Mouse (Mus musculus): Measurements from ENCODE around the gene Trpm5. TPM values are rescaled to one million over a fixed set of nuclear protein-coding genes. Genes with fewer than 3 reads are reported as not detected.

The Trpm5 gene
- polyA plus RNA-seq, 1 experiment from 2014 or later: 14.1 TPM

GRCm38 (mm10) chr7:143109696-143110095 lies 15.3 kb upstream of the Trpm5 start:
- no peak for ATAC-seq (replicated peaks; ENCODE audit: low FRiP score, low TSS enrichment, low read depth)
- Histone ChIP-seq H3K27ac (ENCODE audit: low read depth) (no peak overlapping the region), H3K4me2 (ENCODE audit: low read length) (no peak overlapping the region)

GRCm38 (mm10) chr7:143108996-143109660 lies 14.7 kb upstream of the Trpm5 start:
- H3K27me3 ChIP-seq (replicated peaks; ENCODE audit: control insufficient read depth, insufficient read depth, low read length): peaks cover 43% of the 10 kb centered on the region
- no peak overlapping the region for H3K9ac ChIP-seq (ENCODE audit: low read length)
- H3K4me3 ChIP-seq (ENCODE audit: low read depth, low read length): no peak overlapping the region
- H3K27ac ChIP-seq (ENCODE audit: low read depth): no peak overlapping the region
- 16% methylated on average over 3 of the region's 3 CpGs for WGBS
- no peak for DNase-seq (ENCODE audit: low spot score)
- no peaks in the 10 kb centered on the region for H3K36me3 ChIP-seq (ENCODE audit: control insufficient read depth, insufficient read depth, low read length)
- H3K4me1 ChIP-seq (replicated peaks; ENCODE audit: control insufficient read depth, insufficient read depth, low read length): 0 out of 2 replicates have a peak, but pooled peaks cover 4% of the 10 kb centered on the region
- no peak overlapping the region for H3K4me2 ChIP-seq (ENCODE audit: low read length)
- ATAC-seq (replicated peaks; ENCODE audit: low FRiP score, low TSS enrichment, low read depth): no peak
- H3K9me3 ChIP-seq (ENCODE audit: control insufficient read depth, low read length): 0 out of 2 replicates have a peak, but pooled peaks cover under 1% of the 10 kb centered on the region

More at GRCm38 (mm10) chr7:143109696-143110095, 15.3 kb upstream of the Trpm5 start:
- H3K9ac ChIP-seq (ENCODE audit: low read length): no peak overlapping the region
- H3K4me1 ChIP-seq (replicated peaks; ENCODE audit: control insufficient read depth, insufficient read depth, low read length): 0 out of 2 replicates have a peak, but pooled peaks cover 4% of the 10 kb centered on the region
- DNase-seq (ENCODE audit: low spot score): no peak
- WGBS: 67% methylated on average over 3 of the region's 3 CpGs
- H3K4me3 ChIP-seq (ENCODE audit: low read depth, low read length): no peak overlapping the region
- H3K9me3 ChIP-seq (ENCODE audit: control insufficient read depth, low read length): 0 out of 2 replicates have a peak, but pooled peaks cover 3% of the 10 kb centered on the region
- no peaks in the 10 kb centered on the region for H3K36me3 ChIP-seq (ENCODE audit: control insufficient read depth, insufficient read depth, low read length)
- H3K27me3 ChIP-seq (replicated peaks; ENCODE audit: control insufficient read depth, insufficient read depth, low read length): peaks cover 43% of the 10 kb centered on the region

- Histone ChIP-seq H3K4me3 (ENCODE audit: low read depth, low read length) (no peak overlapping the region), H3K9ac (ENCODE audit: low read length) (no peak overlapping the region), H3K36me3 (ENCODE audit: control insufficient read depth, insufficient read depth, low read length) (no peaks in the 10 kb centered on the region), H3K4me1 (replicated peaks; ENCODE audit: control insufficient read depth, insufficient read depth, low read length) (0 out of 2 replicates have a peak, but pooled peaks cover 4% of the 10 kb centered on the region), H3K27ac (ENCODE audit: low read depth) (no peak overlapping the region), H3K27me3 (replicated peaks; ENCODE audit: control insufficient read depth, insufficient read depth, low read length) (peaks cover 43% of the 10 kb centered on the region), H3K4me2 (ENCODE audit: low read length) (no peak overlapping the region), H3K9me3 (ENCODE audit: control insufficient read depth, low read length) (no peaks in the 10 kb centered on the region)
- WGBS: 43% methylated on average over 5 of the region's 5 CpGs
- ATAC-seq (replicated peaks; ENCODE audit: low FRiP score, low TSS enrichment, low read depth) (no peak), DNase-seq (ENCODE audit: low spot score) (no peak)
Measured at GRCm38 (mm10) chr7:143108200-143108599, 13.8 kb upstream of the Trpm5 start.

- DNase-seq (ENCODE audit: low spot score): peak; percentile 81
- no peaks in the 10 kb centered on the region for H3K36me3 ChIP-seq (ENCODE audit: control insufficient read depth, insufficient read depth, low read length)
- no peaks in the 10 kb centered on the region for H3K9me3 ChIP-seq (ENCODE audit: control insufficient read depth, low read length)
- peaks cover 43% of the 10 kb centered on the region for H3K27me3 ChIP-seq (replicated peaks; ENCODE audit: control insufficient read depth, insufficient read depth, low read length)
- H3K4me1 ChIP-seq (replicated peaks; ENCODE audit: control insufficient read depth, insufficient read depth, low read length): 0 out of 2 replicates have a peak, but pooled peaks cover 4% of the 10 kb centered on the region
- no peak overlapping the region for H3K9ac ChIP-seq (ENCODE audit: low read length)
- H3K4me3 ChIP-seq (ENCODE audit: low read depth, low read length): peak overlapping the region; percentile 36
- 6% methylated on average over 57 of the region's 57 CpGs for WGBS
- H3K27ac ChIP-seq (ENCODE audit: low read depth): no peak overlapping the region
- peak overlapping the region; percentile 68 for H3K4me2 ChIP-seq (ENCODE audit: low read length)
- peak; percentile 82 for ATAC-seq (replicated peaks; ENCODE audit: low FRiP score, low TSS enrichment, low read depth)
Measured at GRCm38 (mm10) chr7:143106672-143107465, 12.4 kb upstream of the Trpm5 start.

GRCm38 (mm10) chr7:143106062-143106461 lies 11.6 kb upstream of the Trpm5 start, which contains the start of gene Kcnq1:
Gene Kcnq1 (plus strand): TSS chr7:143106362.
- H3K36me3 ChIP-seq (ENCODE audit: control insufficient read depth, insufficient read depth, low read length): no peaks in the 10 kb centered on the region
- no peak for DNase-seq (ENCODE audit: low spot score)
- no peak for ATAC-seq (replicated peaks; ENCODE audit: low FRiP score, low TSS enrichment, low read depth)
- peak within 1 kb of the TSS; percentile 36 for H3K4me3 ChIP-seq (ENCODE audit: low read depth, low read length)
- H3K27me3 ChIP-seq (replicated peaks; ENCODE audit: control insufficient read depth, insufficient read depth, low read length): peaks cover 43% of the 10 kb centered on the region
- H3K9me3 ChIP-seq (ENCODE audit: control insufficient read depth, low read length): no peaks in the 10 kb centered on the region
- WGBS: 75% methylated on average over 4 of the region's 4 CpGs
- H3K9ac ChIP-seq (ENCODE audit: low read length): no peak within 1 kb of the TSS
- peak within 1 kb of the TSS; percentile 68 for H3K4me2 ChIP-seq (ENCODE audit: low read length)
- no peak within 1 kb of the TSS for H3K27ac ChIP-seq (ENCODE audit: low read depth)
- H3K4me1 ChIP-seq (replicated peaks; ENCODE audit: control insufficient read depth, insufficient read depth, low read length): 0 out of 2 replicates have a peak, but pooled peaks cover 4% of the 10 kb centered on the region

- DNase-seq (ENCODE audit: low spot score) (no peak), ATAC-seq (replicated peaks; ENCODE audit: low FRiP score, low TSS enrichment, low read depth) (no peak)
- Histone ChIP-seq H3K36me3 (ENCODE audit: control insufficient read depth, insufficient read depth, low read length) (no peaks in the 10 kb centered on the region), H3K4me2 (ENCODE audit: low read length) (no peak overlapping the region), H3K4me1 (replicated peaks; ENCODE audit: control insufficient read depth, insufficient read depth, low read length) (0 out of 2 replicates have a peak, but pooled peaks cover 4% of the 10 kb centered on the region), H3K9me3 (ENCODE audit: control insufficient read depth, low read length) (no peaks in the 10 kb centered on the region), H3K27me3 (replicated peaks; ENCODE audit: control insufficient read depth, insufficient read depth, low read length) (peaks cover 43% of the 10 kb centered on the region), H3K4me3 (ENCODE audit: low read depth, low read length) (no peak overlapping the region), H3K27ac (ENCODE audit: low read depth) (no peak overlapping the region), H3K9ac (ENCODE audit: low read length) (no peak overlapping the region)
- WGBS: 66% methylated on average over 11 of the region's 11 CpGs
Measured at GRCm38 (mm10) chr7:143105258-143105897, 10.9 kb upstream of the Trpm5 start.

GRCm38 (mm10) chr7:143100759-143101158 lies 6.3 kb upstream of the Trpm5 start:
- no peaks in the 10 kb centered on the region for H3K36me3 ChIP-seq (ENCODE audit: control insufficient read depth, insufficient read depth, low read length)
- H3K27ac ChIP-seq (ENCODE audit: low read depth): no peak overlapping the region
- whole genome bisulfite sequencing: 72% methylated on average over 4 of the region's 4 CpGs
- H3K9ac ChIP-seq (ENCODE audit: low read length): no peak overlapping the region
- no peak overlapping the region for H3K4me2 ChIP-seq (ENCODE audit: low read length)
- H3K27me3 ChIP-seq (replicated peaks; ENCODE audit: control insufficient read depth, insufficient read depth, low read length): peaks cover 10% of the 10 kb centered on the region
- H3K4me1 ChIP-seq (replicated peaks; ENCODE audit: control insufficient read depth, insufficient read depth, low read length): no peaks in the 10 kb centered on the region
- ATAC-seq (replicated peaks; ENCODE audit: low FRiP score, low TSS enrichment, low read depth) (no peak), DNase-seq (ENCODE audit: low spot score) (no peak)
- no peaks in the 10 kb centered on the region for H3K9me3 ChIP-seq (ENCODE audit: control insufficient read depth, low read length)
- no peak overlapping the region for H3K4me3 ChIP-seq (ENCODE audit: low read depth, low read length)

GRCm38 (mm10) chr7:143095554-143095907 lies 1.1 kb upstream of the Trpm5 start:
- no peaks in the 10 kb centered on the region for H3K36me3 ChIP-seq (ENCODE audit: control insufficient read depth, insufficient read depth, low read length)

More at GRCm38 (mm10) chr7:143095554-143095907, 1.1 kb upstream of the Trpm5 start:
- no peak overlapping the region for H3K4me2 ChIP-seq (ENCODE audit: low read length)
- H3K9ac ChIP-seq (ENCODE audit: low read length): no peak overlapping the region
- H3K4me1 ChIP-seq (replicated peaks; ENCODE audit: control insufficient read depth, insufficient read depth, low read length): no peaks in the 10 kb centered on the region
- H3K9me3 ChIP-seq (ENCODE audit: control insufficient read depth, low read length): no peaks in the 10 kb centered on the region
- H3K27me3 ChIP-seq (replicated peaks; ENCODE audit: control insufficient read depth, insufficient read depth, low read length): no peaks in the 10 kb centered on the region
- DNase-seq (ENCODE audit: low spot score): no peak
- no peak overlapping the region for H3K27ac ChIP-seq (ENCODE audit: low read depth)
- 65% methylated on average over 1 of the region's 1 CpGs for WGBS
- no peak overlapping the region for H3K4me3 ChIP-seq (ENCODE audit: low read depth, low read length)
- ATAC-seq (replicated peaks; ENCODE audit: low FRiP score, low TSS enrichment, low read depth): no peak
